Mouse (Mus musculus) forebrain, embryonic 11.5 days (tissue): ENCODE data around the gene Ednrb. TPM values are rescaled to one million over a fixed set of nuclear protein-coding genes. Genes with fewer than 3 reads are reported as not detected.

Experiments
- ATAC-seq: fragments of 200-750 bp; cut with Nextera tagmentation; replicated peaks from 2 replicates; pipeline ENCODE4 v1.8.0; 2017; ENCODE audit warnings: moderate TSS enrichment; ENCODE audit not compliant: low FRiP score
- DNase-seq: peaks from one replicate; pipeline ENCODE4 v3.0.0-alpha.2; 2017; ENCODE audit warnings: low spot score
- H3K27ac ChIP-seq: fragments of 300-500 bp; sonication (generic); 2 replicates; pipeline ENCODE4 v1.5.1; 2014; ENCODE audit warnings: low read depth, low read length
- H3K27me3 ChIP-seq: fragments of 300-500 bp; sonication (generic); 2 replicates; pipeline ENCODE4 v1.6.1; 2014; ENCODE audit warnings: mild to moderate bottlenecking, low read length, mixed read lengths; ENCODE audit not compliant: control insufficient read depth, insufficient read depth
- H3K36me3 ChIP-seq: fragments of 300-500 bp; sonication (generic); 2 replicates; pipeline ENCODE4 v1.6.1; 2014; ENCODE audit warnings: mild to moderate bottlenecking, low read length, moderate library complexity, mixed read lengths; ENCODE audit not compliant: control insufficient read depth, insufficient read depth
- H3K4me1 ChIP-seq: fragments of 300-500 bp; sonication (generic); replicated peaks from 2 replicates; pipeline ENCODE4 v1.6.1; 2014; ENCODE audit warnings: low read length, mixed read lengths; ENCODE audit not compliant: control insufficient read depth, insufficient read depth
- H3K4me2 ChIP-seq: fragments of 300-500 bp; sonication (generic); 2 replicates; pipeline ENCODE4 v1.6.1; 2014; ENCODE audit warnings: low read depth, mild to moderate bottlenecking, low read length, moderate library complexity, mixed read lengths; ENCODE audit not compliant: severe bottlenecking
- H3K4me3 ChIP-seq: fragments of 300-500 bp; sonication (generic); 2 replicates; pipeline ENCODE4 v1.5.1; 2014; ENCODE audit warnings: low read depth, low read length
- H3K9ac ChIP-seq: fragments of 300-500 bp; sonication (generic); 2 replicates; pipeline ENCODE4 v1.6.1; 2014; ENCODE audit warnings: low read length
- H3K9me3 ChIP-seq: fragments of 300-500 bp; sonication (generic); 2 replicates; pipeline ENCODE4 v1.6.1; 2016; ENCODE audit warnings: low read length, mixed read lengths; ENCODE audit not compliant: control insufficient read depth
- WGBS: fragments of 180-500 bp; shearing (Covaris S2); extraction: QIAGEN DNeasy Blood & Tissue Kit; methylation state at CpG from one replicate; pipeline ENCODE4 v1.1.7; 2014; 5-methylcytosine and 5-hydroxymethylcytosine counted together
- polyA plus RNA-seq: library from polyadenylated mRNA; unstranded; fragments of >200 nt; fragmentation: Nextera tagmentation; extraction: Ambion mirVana; gene quantifications from 2 replicates; pipeline ENCODE4 v1.2.1, GENCODE M21; 2014

Gene Ednrb
- polyA plus RNA-seq, 1 experiment from 2014 or later: 58.3 TPM

- no peak for ATAC-seq
- Histone ChIP-seq H3K9me3 (no peaks in the 10 kb centered on the region), H3K36me3 (no peaks in the 10 kb centered on the region), H3K4me2 (no peak overlapping the region), H3K27me3 (no peaks in the 10 kb centered on the region), H3K9ac (no peak overlapping the region; the same call in 1 of the 2 replicates), H3K27ac (no peak overlapping the region), H3K4me3 (no peak overlapping the region), H3K4me1 (no peaks in the 10 kb centered on the region)
- 50% methylated on average over 3 of the region's 3 CpGs for WGBS
- no peak for DNase-seq
Observed at GRCm38 (mm10) chr14:103834147-103834546, 10.1 kb downstream of the Ednrb start.

DNA sequence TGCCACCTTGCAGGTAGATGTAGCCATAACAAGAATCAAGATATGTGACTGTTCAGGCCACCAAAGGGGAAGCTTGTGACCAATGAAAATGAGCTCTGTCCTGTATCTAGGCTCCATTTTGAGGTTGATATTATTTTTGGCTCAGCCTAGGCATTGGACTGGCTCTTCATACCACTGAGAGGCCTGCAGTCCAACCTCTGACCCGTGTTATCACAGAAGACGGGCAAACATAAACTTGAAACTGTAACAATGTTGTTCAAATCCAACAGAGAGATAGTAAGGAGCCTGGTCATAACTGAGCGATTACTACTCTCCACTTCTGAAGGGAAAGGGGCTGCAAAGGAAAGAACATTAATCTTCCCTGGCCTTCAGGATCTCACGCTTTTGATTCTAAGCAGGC is 11.7 kb downstream of the Ednrb start:
- Histone ChIP-seq H3K4me1 (no peaks in the 10 kb centered on the region), H3K9me3 (no peaks in the 10 kb centered on the region), H3K9ac (no peak overlapping the region), H3K36me3 (no peaks in the 10 kb centered on the region), H3K27ac (no peak overlapping the region), H3K4me2 (no peak overlapping the region), H3K27me3 (no peaks in the 10 kb centered on the region), H3K4me3 (no peak overlapping the region)
- WGBS: 88% methylated on average over 4 of the region's 4 CpGs
- DNase-seq: no peak
- no peak for ATAC-seq

DNA sequence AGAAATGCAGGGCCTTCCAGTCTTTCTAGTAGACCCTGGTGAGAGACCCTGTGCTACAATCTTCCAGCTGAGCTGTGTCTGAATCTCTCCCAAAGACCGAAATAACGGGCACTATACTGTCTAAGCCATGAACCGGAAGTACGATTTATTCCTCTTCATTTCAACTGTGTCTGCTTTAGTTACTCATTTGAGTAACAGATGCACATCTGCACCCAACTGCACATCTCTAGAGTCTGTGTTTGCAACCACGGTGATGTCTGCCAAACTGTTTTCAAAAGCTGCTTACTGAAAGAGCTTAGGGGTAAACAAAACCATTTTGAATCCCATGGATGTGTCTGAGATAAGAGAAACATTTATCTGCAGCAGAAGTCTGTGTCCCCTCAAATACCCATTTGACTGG is 13.2 kb downstream of the Ednrb start:
- Histone ChIP-seq H3K4me1 (no peaks in the 10 kb centered on the region), H3K9me3 (no peaks in the 10 kb centered on the region), H3K9ac (no peak overlapping the region), H3K36me3 (no peaks in the 10 kb centered on the region), H3K4me3 (no peak overlapping the region), H3K4me2 (no peak overlapping the region), H3K27ac (no peak overlapping the region), H3K27me3 (no peaks in the 10 kb centered on the region)
- 87% methylated on average over 5 of the region's 5 CpGs for WGBS
- ATAC-seq: no peak
- DNase-seq: no peak

- Histone ChIP-seq H3K9ac (no peak overlapping the region), H3K4me1 (no peaks in the 10 kb centered on the region), H3K4me2 (no peak overlapping the region), H3K9me3 (no peaks in the 10 kb centered on the region), H3K27me3 (no peaks in the 10 kb centered on the region), H3K27ac (no peak overlapping the region), H3K4me3 (no peak overlapping the region), H3K36me3 (no peaks in the 10 kb centered on the region)
- 89% methylated on average over 9 of the region's 9 CpGs for WGBS
- DNase-seq (no peak), ATAC-seq (no peak)
Observed at GRCm38 (mm10) chr14:103826343-103826742, 17.9 kb downstream of the Ednrb start.

DNA sequence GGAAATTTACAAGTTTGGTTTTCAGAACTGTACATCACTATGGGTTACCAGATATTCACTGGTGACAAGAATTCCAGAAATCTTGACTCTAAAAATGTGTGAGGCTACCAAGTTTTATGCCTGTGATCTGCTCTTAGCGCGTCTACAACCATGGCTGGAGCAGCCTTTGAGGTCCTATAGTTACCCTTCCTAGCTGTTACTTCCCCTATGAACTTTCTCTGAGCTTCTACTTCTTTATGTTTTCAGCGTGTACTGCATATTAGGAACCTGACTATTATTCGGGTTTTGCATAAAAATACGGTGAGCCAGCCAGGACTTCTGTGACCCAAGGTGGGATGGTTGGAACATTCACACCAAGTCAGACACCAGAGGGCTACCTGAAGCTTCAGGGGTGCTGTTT is 18.3 kb downstream of the Ednrb start:
- Histone ChIP-seq H3K4me3 (no peak overlapping the region), H3K36me3 (no peaks in the 10 kb centered on the region), H3K27me3 (no peaks in the 10 kb centered on the region), H3K27ac (no peak overlapping the region), H3K4me1 (no peaks in the 10 kb centered on the region), H3K9me3 (no peaks in the 10 kb centered on the region), H3K4me2 (no peak overlapping the region), H3K9ac (no peak overlapping the region)
- DNase-seq: no peak
- WGBS: 95% methylated on average over 5 of the region's 5 CpGs
- ATAC-seq: no peak

DNA sequence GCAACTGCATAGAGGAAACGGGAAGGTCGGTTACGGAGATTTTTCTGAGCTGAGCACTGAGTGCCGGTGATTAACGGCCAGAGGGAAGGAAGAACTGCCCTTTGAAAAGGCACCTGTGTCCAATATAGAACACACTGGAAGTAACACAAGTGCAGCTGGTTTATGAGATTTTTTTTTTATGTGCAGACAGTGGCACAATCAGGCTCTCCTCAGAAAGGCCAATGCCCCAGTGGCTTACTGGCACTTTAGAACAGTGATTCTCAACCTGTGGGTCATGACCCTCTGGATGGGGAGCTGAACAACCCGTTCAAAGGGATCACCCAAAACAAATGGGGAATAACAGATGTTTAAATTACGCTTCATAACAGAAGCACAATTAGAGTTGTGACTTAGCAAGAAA is 20.7 kb downstream of the Ednrb start:
- WGBS: 79% methylated on average over 7 of the region's 7 CpGs
- Histone ChIP-seq H3K9me3 (no peaks in the 10 kb centered on the region), H3K36me3 (no peaks in the 10 kb centered on the region), H3K4me1 (no peaks in the 10 kb centered on the region), H3K4me2 (no peak overlapping the region), H3K27ac (no peak overlapping the region), H3K4me3 (no peak overlapping the region), H3K27me3 (no peaks in the 10 kb centered on the region), H3K9ac (no peak overlapping the region)
- no peak for ATAC-seq
- no peak for DNase-seq

- no peak overlapping the region for H3K27ac ChIP-seq
- WGBS: 66% methylated on average over 1 of the region's 1 CpGs
- H3K4me1 ChIP-seq: no peaks in the 10 kb centered on the region
- DNase-seq (no peak), ATAC-seq (no peak)
- H3K9ac ChIP-seq: no peak overlapping the region
- no peak overlapping the region for H3K4me3 ChIP-seq
- no peaks in the 10 kb centered on the region for H3K27me3 ChIP-seq
- no peaks in the 10 kb centered on the region for H3K36me3 ChIP-seq
- no peaks in the 10 kb centered on the region for H3K9me3 ChIP-seq
- no peak overlapping the region for H3K4me2 ChIP-seq
Observed at GRCm38 (mm10) chr14:103822590-103822989, 21.6 kb downstream of the Ednrb start.

- Histone ChIP-seq H3K4me1 (no peaks in the 10 kb centered on the region), H3K4me3 (no peak overlapping the region), H3K27me3 (no peaks in the 10 kb centered on the region), H3K27ac (no peak overlapping the region), H3K9me3 (no peaks in the 10 kb centered on the region), H3K9ac (no peak overlapping the region), H3K4me2 (no peak overlapping the region), H3K36me3 (no peaks in the 10 kb centered on the region)
- DNase-seq (no peak), ATAC-seq (no peak)
- 88% methylated on average over 25 of the region's 25 CpGs for whole genome bisulfite sequencing
Observed at GRCm38 (mm10) chr14:103816637-103817308, 27.4 kb downstream of the Ednrb start.

DNA sequence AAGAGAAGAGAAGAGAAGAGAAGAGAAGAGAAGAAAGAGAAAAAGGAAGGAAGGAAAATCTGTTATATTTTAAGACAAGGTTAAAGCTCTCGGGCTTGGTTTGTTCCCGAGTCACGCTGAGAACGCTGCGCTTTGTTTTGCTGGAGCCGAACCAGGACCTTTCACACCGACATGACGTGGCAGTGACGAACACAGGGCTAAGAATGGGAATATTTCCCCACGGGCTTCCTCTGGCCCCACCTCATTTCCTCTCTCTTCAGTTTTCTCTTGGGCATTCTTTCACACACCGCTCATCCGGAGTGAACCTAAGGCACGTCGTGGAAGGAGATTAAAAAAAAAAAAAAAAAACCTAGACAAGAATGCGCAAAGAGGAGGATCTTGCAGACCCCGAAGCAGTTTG is 28.7 kb downstream of the Ednrb start:
- Histone ChIP-seq H3K9ac (no peak overlapping the region), H3K4me2 (no peak overlapping the region), H3K27ac (no peak overlapping the region), H3K4me3 (no peak overlapping the region), H3K9me3 (no peaks in the 10 kb centered on the region), H3K27me3 (no peaks in the 10 kb centered on the region), H3K36me3 (no peaks in the 10 kb centered on the region), H3K4me1 (no peaks in the 10 kb centered on the region)
- WGBS: 77% methylated on average over 16 of the region's 16 CpGs
- ATAC-seq (no peak), DNase-seq (no peak)
